Mouse (Mus musculus): Measurements from ENCODE around the gene Amelx. TPM values are rescaled to one million over a fixed set of nuclear protein-coding genes. Genes with fewer than 3 reads are reported as not detected.

Amelx gene
- polyA plus RNA-seq (2012; ENCODE audit: low replicate concordance): not detected in 2 replicates

GRCm38 (mm10) chrX:169187100-169187499 lies at the start of gene Amelx:
Gene Amelx (minus strand): TSS chrX:169187200.

Other genes starting within 250 kb of the Amelx start
- 4.9 and 7.5 TPM in 2 replicates for gene Hccs, start 133.2 kb upstream of the Amelx start, polyA plus RNA-seq (2012; ENCODE audit: low replicate concordance)